Mouse (Mus musculus) lung, adult 2 months (tissue): ENCODE results near the gene Rbfox2.

ENCODE experiments used
- CTCF ChIP-seq: fragments of 200-500 bp; IDR thresholded peaks from 2 replicates; pipeline ENCODE4 v1.5.1; 2011; ENCODE audit warnings: mild to moderate bottlenecking, low read length, control low read depth; ENCODE audit not compliant: insufficient read depth
- POLR2A ChIP-seq: fragments of 200-500 bp; IDR thresholded peaks from 2 replicates; pipeline ENCODE4 v1.6.1; 2011; ENCODE audit warnings: low read depth, mild to moderate bottlenecking, control low read depth, low read length, borderline replicate concordance; ENCODE audit errors: extremely low read depth

DNA sequence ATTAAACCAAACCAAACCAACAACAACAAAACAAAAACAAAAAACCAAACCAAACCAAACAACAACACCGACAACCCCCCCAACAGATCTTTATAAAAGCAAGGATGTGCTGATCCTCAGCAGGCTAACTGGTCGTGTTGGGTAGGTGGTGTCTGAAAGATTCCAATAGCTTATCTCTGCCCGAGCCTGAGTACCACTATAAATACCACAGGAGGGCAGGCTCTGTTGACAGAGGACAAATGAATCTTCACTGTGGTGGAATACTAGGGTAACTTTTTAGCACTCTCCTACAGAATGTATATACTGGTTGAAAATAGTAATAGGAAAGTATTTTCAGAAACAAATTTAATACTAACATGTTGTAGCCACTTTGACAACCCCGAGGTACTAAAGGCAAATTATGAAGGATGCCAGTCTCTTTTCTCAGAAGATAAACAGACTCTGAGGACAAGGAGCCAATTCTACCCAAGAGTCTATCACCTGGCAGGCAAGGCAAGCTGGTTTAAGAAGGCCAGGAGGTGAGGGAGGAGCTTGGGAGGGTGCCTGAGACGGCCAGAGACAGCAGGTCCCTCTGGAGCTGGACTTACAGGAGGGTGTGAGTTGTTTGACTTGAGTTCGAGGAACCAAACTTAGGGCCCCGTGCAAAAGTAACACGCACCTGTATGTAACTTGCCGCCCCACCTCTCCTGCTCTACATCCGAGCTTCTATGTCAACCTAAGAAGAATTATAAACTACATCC is 199.5 kb downstream of the Rbfox2 start:
- TF ChIP-seq CTCF, result no peak
- no peak for TF ChIP-seq POLR2A
